Mouse (Mus musculus) natural killer cell, adult 2 months (primary cell): ENCODE results near the gene Rad9b.
A peak's percentile ranks its signal among the peaks of the same experiment; 100 is the strongest.

Experiments
- DNase-seq, 2 experiments: peaks; one replicate each; pipeline ENCODE4 v3.0.0; 2022; ENCODE audit warnings: low spot score in 2 of 2

Rad9b gene

DNA sequence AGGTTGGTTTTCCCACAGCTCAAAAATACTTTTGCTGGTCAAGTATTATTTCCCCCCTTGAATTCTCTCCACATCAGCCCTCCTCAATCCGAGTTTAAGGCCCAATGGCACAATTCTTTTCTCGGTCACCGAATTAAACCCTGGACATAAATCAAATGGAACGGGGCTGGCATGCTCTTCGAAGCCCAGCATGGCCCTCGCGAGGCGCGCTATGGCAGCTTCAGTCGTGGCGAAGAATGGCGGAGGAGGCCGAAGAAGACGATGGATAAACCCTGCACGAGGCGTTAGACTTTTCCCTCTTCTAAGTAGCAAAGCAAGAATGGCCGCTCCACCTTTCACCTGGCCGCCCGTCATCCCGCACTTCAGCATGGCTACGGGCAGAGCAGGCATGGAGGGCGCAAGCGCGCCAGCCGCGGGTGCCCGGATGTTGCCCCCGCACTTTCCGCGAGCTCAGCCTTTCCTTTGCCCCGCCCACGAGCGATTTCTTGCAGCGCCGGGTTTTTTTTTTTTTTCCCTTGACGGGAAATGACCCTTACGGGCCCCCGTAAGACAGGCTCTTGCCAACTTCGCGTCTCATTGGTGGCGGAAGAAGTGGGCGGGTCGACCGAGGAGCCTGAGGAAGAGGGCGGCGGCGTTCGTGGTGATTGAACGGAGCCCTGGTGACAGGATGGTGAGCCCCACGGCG, at the start of gene Rad9b, which contains the start of gene Vps29:
Gene Rad9b, minus strand, starts transcription at position 427 of the 685 bp plus-strand sequence.
Gene Vps29, plus strand, starts transcription at position 563 of the 685 bp plus-strand sequence.
- peak; percentile 97 to 98 for DNase-seq

DNA sequence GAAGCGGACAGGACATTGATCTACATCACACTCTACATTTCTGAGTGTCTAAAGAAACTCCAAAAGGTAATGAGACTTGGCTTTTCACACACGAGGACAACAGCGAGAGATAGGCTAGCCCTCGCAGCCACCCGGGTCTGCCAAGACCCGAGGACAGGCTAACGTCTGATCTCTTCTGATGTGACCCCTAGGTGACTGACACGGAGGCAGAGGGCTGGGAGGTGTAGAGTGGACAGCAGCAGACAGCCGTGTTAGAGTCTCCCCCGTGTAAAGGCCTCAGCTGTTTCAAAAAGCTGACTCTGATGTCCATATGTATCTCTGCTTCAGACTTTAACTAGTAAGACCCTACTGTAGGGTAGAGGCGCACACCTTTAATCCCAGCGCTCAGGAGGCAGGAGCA, 49.3 kb upstream of the Rad9b start:
- DNase-seq: no peak

DNA sequence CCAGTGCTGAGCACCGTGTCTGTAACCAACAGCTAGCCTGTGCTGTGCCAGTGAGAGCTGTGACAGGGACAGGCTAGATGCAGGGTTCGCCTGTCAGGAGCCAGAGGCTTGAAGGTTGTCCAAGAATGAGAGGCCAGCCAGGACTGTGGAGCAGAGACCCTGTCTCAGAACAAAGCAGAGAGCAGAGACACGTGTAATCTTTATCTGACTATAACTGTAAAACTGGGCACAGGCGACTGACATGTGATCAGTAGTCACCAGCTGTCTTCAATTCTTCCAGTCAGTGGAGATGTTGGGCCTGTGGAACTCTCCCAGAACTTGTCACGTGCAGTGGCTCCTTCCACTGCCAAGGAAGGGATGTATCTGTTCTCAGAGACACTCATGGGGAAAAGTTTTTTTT, 48.7 kb upstream of the Rad9b start:
- no peak for DNase-seq

DNA sequence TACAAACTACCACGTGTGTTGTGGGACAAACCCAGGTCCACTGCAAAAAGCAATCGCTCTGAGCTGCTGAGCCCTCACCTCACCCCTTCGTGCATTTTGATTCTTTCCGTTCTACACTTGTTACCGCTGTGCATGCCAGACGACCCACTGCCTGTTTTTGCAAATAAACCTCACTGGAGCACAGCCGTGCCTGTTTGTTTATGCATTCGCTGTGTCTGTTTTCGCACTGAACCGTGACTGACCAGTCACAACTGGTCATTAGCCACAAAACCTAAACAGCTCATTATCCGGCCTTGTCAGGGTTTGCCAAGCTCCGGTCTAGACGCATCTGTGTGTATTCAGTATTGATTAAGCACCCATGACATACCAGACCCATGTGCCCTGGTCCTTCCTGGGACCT, 48.1 kb upstream of the Rad9b start:
- no peak for DNase-seq

DNA sequence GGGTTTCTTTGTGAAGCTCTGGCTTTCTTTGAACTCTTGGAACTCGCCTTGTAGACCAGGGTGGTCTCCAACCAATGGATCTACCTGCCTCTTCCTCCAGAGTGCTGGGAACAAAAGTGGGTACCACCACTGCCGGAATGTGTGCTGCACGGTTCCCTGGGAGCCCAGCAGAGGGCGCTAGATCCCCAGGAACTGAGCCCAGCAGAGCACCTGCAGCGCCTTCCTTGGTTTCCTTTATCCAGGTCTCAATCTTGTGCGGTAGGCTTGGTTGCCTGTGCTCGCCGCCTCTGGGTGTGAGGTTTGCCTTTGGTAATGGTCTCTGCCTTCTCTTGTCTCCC, 47.2 kb upstream of the Rad9b start:
- DNase-seq: peak; percentile 33 to 54

DNA sequence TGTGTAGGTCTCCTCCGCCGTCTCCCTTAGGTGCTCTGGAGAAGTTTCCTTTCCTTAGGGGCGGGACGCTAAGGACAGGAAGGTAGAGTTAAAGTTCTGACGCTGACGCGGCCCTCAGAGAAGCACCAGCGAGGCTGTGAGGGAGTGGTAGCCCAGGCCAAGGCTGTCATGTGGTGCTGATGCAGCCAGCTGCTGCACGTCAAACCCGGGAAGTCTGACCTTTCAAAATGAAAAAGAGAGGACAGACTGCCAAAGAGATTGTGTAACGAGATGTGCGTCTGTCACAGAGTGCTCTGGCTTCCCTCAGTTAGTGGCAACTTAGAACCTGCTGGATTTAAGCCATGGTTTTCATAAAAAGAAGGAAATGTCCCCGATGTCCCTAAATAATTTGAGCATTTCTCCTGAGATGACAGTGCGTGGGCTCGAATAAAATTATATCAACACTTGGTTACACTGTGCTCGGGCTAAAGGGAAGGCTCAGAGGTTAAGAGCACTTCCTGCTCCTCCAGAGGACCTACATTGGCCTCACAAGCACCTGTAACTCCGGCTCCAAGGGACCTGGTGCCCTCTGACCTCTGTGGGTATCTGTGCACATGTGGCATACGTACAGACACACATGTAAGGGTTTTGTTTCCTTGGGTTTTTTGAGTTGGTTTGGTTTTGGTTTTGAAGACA, 46.7 kb upstream of the Rad9b start:
- no peak for DNase-seq

DNA sequence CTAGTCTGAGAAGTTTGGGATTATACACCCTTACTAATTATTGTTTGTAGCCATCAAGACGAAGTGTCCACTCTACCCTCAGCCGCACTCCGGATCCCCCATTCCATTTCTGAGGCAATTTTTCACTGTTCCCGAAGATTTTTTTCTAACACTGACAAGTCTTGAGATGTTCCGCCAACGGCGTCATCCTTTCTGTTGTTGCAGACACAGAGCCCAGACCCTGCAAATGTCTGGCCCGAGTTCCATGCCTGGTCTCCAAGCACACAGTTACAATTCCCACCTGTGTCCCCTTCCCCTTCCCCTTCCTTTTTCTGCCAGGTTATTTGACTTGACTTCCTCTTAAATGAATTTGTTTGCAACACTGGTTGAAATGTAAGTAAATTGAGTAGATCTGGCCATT, 45.8 kb upstream of the Rad9b start:
- DNase-seq: no peak

DNA sequence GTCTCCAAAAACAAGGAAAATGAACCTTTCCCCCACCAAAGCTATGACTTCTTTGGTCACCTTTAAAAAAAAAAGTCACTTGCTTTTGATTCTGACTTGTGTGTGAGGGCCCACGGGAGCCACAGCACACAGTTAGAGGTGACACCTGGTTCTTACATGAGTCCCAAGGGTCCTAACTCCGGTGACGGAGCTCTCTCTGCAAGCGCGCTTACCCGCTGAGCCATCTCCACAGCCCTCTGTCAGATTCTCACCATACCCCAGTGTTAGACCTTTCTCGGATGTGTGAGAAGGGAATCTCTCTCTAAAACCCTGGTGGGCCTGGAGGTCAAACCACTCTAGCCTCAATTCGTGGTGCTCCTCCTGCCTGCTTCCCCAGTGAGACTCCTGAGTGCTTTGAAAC, 43.5 kb upstream of the Rad9b start:
- DNase-seq: peak; percentile 45 to 50

DNA sequence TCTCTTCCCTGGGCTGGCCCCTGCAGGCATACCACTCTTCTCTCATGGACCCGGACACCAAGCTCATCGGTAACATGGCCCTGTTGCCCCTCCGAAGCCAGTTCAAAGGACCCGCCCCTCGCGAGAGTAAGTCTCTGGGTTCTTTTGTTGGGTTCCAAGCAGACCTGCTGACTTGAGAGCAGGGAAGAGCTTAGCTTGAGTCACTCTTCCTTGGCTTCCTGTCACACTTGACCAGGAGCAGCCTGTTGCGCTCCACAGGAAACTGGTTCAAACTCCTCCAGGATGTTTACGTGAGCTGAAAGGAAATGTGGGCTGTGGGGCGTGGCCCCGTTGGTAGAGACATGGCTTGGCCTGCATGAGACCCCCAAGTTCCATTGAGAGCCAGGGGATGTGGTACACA, 42.8 kb upstream of the Rad9b start:
- DNase-seq: no peak

DNA sequence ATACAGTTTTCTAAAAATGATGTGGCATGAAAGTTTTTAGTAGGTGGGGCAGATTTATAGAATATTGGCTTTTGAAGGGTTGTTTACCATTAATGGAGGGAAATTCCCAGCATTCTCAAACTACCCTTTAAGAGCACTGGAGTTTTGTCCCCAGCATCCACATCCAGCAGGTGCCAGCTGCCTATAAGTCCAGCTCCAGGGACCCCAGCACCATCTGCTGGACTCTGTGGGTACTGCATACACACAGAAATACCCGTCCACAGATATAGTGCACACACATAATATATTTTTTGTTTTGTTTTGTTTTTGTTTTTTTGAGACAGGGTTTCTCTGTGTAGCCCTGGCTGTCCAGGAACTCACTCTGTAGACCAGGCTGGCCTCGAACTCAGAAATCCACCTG, 39.9 kb upstream of the Rad9b start:
- DNase-seq: peak; percentile 71 to 84

DNA sequence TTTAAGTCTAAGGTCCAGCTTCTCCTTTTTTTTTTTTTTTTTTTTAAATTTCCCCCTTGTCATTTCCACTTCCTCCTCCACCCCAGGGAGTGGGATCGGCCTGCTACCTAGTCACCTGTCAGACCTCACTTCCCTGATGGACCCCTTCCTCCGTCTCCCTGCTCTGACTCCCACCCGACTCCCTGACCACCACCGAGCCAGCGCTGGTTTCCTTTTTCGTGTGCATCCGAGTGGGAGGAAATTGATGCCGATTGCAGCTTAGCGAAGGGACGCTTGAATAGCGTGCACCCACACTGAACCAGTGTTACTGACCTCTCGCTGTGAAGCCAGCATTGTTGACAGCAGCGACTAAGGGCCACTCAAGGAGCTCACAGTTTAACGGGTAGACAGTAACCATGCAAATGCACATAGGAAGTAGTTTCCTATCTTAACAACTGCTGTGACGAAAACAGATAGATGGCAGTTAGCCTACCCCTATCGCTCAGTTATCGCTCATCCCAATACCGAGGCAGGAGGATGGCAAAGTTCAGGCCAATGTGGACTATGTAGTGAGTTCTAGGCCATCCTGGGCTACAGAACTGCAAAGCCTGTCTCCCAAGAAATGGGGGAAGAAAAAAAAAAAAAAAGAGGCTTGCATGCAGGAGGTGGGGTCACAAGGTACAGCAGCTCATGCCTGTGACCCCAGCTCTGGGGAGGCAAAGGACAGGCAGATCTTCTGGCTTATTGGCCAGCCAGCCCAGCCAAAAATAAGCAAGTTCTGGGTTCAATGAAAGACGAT, 38.4 kb upstream of the Rad9b start:
- peak; percentile 38 to 52 for DNase-seq

DNA sequence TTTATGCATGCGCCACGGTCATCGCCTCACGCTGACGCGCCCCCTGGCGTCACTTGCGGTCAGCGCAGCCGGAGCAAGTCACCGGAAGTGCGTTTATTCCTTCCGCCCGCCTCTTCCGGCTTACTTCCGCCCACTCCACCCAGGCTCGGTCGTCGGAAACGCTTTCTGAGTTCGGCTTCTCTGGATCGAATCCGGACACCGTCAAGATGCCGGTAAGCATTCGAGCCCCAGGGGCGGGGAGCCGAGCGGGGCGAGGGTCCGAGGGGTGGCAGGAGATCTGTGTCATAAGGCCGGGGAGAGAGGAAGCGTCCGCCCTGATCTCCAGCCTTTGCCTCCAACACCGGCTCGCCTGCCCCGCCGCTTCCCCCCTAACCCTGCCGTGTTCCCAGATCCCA, 37.8 kb upstream of the Rad9b start, which contains the start of gene Arpc3:
Gene Arpc3, plus strand, starts transcription at position 93 of the 395 bp plus-strand sequence.
- peak; percentile 86 to 91 for DNase-seq

DNA sequence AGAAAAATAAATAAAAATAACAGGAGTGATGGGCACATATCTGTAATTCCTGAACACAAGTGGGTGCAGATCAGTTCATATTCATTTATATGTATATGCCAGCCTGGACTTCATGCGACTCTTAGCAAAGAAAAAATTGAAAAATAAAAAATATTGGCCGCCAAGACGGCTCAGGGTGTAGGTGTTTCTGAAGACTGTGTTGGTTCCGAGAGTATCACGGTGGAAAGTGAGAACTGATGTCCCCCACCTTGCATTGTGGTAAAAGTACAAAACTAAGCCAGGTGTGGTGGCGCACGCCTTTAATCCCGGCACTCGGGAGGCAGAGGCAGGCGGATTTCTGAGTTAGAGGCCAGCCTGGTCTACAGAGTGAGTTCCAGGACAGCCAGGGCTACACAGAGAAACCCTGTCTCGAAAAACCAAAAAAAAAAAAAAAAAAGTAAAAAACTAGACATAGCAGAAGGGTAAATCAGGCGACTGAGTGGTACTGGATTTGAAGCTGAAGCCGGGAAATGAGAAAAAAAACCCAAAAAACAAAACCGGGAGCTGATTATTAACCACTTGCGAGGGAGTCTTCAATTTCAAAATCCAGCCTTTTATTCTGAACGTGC, 37.2 kb upstream of the Rad9b start:
- no peak for DNase-seq

DNA sequence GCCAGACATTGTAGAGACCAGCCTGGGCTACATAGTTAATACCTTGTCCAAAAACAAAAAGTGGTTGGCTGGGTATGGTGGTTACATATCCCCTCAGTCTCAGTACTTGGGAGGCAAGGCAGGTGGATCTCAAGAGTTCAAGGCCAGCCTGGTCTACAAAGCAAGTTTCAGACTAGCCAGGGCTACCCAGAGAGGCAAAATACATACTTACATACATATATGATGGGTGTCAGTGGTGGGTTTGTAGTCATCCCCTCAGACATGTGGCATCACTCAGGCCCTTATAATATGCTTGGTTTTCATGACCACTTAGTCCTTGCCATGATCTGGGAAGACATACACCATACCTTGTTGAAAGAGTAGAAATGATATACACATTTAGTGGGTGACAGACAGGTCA, 36.6 kb upstream of the Rad9b start:
- DNase-seq: no peak

DNA sequence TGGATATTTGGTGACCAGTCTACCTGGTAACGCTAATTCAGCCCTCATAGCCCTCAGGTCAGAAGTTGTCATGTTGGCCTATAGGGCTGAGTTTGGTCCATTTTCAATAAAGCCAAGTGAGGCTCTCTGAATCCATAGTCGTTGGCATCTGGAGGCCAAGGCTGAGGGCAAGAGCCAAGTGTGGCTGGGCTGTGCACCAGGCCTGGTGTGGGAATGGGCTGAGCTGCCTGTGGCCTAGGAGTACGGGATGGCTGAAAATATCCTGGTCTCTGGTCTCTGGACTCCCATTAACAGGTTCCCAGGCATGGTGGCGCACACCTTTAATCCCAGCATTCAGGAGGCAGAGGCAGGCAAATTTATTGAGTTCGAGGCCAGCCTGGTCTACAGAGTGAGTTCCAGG, 36.0 kb upstream of the Rad9b start:
- DNase-seq: no peak

DNA sequence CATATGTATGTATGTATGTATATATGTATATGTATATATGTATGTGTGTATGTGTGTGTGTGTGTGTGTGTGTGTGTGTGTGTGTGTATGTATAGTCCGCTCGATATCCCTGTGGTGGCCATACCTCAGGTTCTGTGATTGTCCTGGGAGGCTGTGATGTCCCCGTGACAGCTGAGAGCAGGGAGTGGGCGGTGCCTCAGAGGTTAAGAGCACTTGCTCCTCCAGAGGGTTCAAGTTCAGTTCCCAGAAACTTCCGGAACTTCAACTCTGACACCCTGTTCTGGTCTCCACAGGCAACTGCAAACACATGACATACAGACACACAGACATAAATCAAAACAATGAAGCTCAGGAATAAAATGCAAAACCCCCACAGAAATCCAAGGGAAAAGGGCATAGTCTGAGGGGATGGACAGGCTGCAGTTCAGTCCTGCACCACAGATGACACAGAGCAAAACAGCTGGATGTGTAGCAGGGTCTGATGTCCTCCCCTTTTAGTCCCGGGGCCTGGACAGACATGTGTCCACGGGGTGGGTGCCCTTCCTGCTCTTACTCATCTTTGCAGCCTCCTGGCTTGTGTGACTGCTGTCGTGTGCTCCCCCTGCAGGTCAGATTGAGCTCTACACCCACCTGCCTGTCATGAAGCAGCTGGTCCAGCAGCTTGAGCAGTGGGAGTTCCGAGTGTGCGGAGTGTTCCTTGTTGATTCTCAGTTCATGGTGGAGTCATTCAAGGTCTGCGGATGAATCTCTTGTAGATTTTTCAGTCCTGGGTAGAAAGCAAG, 25.5 kb upstream of the Rad9b start:
- peak; percentile 74 to 78 for DNase-seq

DNA sequence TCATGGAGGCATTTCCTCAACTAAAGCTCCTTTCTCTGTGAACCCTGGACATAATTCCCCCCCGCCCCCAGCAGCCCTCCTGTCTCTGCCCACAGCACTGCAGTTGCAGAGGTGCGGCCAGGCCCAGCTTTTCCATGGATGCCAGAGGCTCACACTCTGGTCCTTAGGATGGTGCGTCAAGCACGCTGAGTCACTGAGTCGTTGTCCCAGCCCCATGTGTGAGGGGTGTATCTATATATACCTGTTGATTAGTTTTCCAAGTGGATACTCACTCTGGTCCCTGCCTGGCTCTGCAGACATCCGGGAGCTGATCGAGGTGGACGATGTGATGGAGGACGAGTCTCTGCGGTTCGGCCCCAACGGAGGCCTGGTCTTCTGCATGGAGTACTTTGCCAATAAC, 24.1 kb upstream of the Rad9b start:
- no peak for DNase-seq

DNA sequence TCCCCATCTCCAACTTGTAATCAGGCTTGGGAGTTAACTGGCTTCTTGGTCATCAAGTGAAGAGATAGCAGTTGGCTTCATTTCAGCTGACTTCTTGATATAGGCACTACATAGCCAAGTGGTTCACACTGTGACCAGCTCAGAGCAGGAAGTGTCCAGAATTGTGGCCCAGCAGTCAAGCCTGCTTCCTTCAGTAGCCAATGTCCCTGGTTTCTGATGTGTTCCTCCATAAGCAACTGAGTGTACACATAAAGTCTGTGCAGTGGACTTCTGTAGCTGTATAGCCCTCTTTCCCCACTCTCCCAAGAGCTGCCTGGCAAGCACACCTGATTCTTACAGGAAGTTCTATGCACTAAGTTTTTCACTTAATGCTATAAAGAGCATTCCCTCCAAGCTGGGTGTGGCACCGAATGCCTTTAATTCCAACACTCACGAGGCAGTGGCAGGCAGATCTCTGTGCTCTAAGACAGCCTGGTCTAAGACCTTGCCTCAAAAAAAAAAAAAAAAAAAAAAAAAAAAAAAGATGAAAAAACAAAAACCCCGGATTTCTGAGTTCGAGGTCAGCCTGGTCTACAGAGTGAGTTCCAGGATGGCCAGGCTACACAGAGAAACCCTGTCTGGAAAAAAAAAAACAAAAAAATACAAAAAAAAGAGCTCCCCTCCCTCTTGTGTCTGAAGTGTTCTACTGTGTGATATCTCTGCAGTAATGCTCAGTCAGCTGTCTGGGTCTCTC, 23.2 kb upstream of the Rad9b start:
- DNase-seq: no peak

DNA sequence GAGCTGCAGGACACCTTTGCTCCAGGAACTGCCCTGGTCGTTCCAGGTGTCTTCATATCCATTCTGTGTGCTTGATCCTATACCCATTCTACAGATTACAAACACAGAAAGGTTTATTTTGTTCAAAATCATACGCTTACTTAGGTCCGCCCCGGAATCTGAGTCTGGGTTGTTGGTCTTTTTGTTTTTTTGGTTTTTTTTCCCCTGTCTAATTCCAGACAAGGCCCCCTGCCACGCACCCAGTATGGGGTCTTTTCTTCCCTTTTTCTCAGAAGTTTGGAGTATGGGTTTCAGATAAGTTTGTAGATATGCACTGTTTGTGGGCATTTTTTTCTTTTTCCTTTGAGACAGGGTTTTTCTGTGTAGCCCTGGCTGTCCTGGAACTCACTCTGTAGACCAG, 18.8 kb upstream of the Rad9b start:
- DNase-seq: no peak

DNA sequence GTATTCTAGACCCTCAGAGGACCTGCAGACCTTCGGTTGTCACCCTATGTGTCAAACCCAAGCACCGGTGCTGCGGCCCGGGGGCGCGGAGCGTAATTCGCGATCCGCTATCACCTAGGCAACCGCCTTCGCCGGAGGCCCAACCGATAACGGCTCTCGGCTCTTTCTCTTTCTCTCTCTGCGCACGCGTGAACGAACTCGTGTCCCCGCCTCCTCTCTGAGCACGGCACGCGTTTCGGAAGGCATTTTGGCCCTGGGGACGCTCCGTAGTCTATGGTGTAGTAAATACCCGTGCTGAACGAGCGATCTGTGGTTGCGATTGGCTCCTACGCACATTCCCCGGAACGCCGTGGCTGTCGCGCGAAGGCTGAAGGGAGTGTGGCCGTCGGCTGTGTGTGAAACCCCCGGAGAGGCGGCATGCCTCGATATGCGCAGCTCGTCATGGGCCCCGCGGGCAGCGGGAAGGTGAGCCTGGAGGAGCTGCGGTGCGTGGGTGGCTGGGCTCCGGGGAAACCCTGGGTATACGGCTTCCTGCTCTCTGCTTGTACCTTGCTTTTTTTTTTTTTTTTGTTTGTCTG, 18.2 kb upstream of the Rad9b start, which contains the start of gene Fam216a:
Gene Fam216a, minus strand, starts transcription at position 173 of the 578 bp plus-strand sequence.
- peak; percentile 98 for DNase-seq
